8 mouse cellular contexts compared by ENCODE assay signal in genomic region chr4:140647711-140648421, GRCm38 (mm10). TPM values are rescaled to one million over a fixed set of nuclear protein-coding genes. Genes with fewer than 3 reads are reported as not detected.
DNase-seq lines count a peak whose midpoint lies in the region; ATAC-seq and TF ChIP-seq lines count a peak whose summit lies in the region.

No protein-coding gene starts in this region.

- H3K4me3 ChIP-seq in layer of hippocampus, adult 2 months = peak overlapping the region; percentile 63
- H3K4me3 ChIP-seq in forebrain, embryonic 14.5 days (ENCODE audit: low read depth, low read length) = peak overlapping the region; percentile 63
- peak overlapping the region; percentile 65 for H3K4me3 ChIP-seq in midbrain, postnatal 0 days (ENCODE audit: low read depth, low read length)

- H3K36me3 ChIP-seq in forebrain, embryonic 14.5 days (ENCODE audit: control insufficient read depth, insufficient read depth, low read length) = peaks cover 11% of the 10 kb centered on the region
- H3K36me3 ChIP-seq in midbrain, postnatal 0 days (ENCODE audit: insufficient read depth, low read length) = no peaks in the 10 kb centered on the region

- ATAC-seq in cerebellum, adult (ENCODE audit: insufficient number of reproducible peaks, low FRiP score, low TSS enrichment) = peak; percentile 91
- ATAC-seq in forebrain, embryonic 14.5 days = peak; percentile 54
- ATAC-seq in midbrain, postnatal 0 days (ENCODE audit: low FRiP score) = peak; percentile 72

- no peak for TF ChIP-seq CTCF in layer of hippocampus, adult 2 months (conservative IDR thresholded peaks at IDR 0.05)
- no peak for TF ChIP-seq CTCF in midbrain, postnatal 0 days (IDR thresholded peaks at IDR 0.05)

- WGBS in forebrain, embryonic 14.5 days = 4% methylated on average over 12 of the region's 12 CpGs
- WGBS in midbrain, postnatal 0 days = 3% methylated on average over 12 of the region's 12 CpGs

- no peak for DNase-seq in layer of hippocampus, adult 2 months (ENCODE audit: low spot score in 2 of 2)
- no peak for DNase-seq in layer of hippocampus, adult 11-12 months (ENCODE audit: low spot score)
- peak; percentile 71 for DNase-seq in forebrain, embryonic 14.5 days (ENCODE audit: low spot score)
- peak; percentile 55 for DNase-seq in kidney, postnatal 10 days
- peak; percentile 78 for DNase-seq in midbrain, postnatal 0 days (ENCODE audit: low spot score)
- no peak for DNase-seq in frontal cortex, adult 2 months (ENCODE audit: extremely low spot score in 1 of 2, low spot score in 1 of 2)
- DNase-seq in layer of hippocampus, postnatal 25 days (ENCODE audit: extremely low spot score in 1 of 2, low spot score in 1 of 2) = no peak

- peak overlapping the region; percentile 75 for H3K4me2 ChIP-seq in forebrain, embryonic 14.5 days (ENCODE audit: low read length)
- H3K4me2 ChIP-seq in midbrain, postnatal 0 days (ENCODE audit: low read depth, low read length, poor library complexity, severe bottlenecking) = peak overlapping the region; percentile 89

- H3K27ac ChIP-seq in layer of hippocampus, adult 2 months = peak overlapping the region; percentile 94
- peak overlapping the region; percentile 96 for H3K27ac ChIP-seq in forebrain, embryonic 14.5 days (ENCODE audit: low read depth, low read length)
- peak overlapping the region; percentile 97 for H3K27ac ChIP-seq in midbrain, postnatal 0 days (ENCODE audit: low read depth, low read length)

- H3K9me3 ChIP-seq in forebrain, embryonic 14.5 days (replicated peaks; ENCODE audit: control insufficient read depth, low read length) = no peaks in the 10 kb centered on the region
- H3K9me3 ChIP-seq in midbrain, postnatal 0 days (ENCODE audit: low read length) = no peaks in the 10 kb centered on the region

- H3K9ac ChIP-seq in forebrain, embryonic 14.5 days (ENCODE audit: low read length) = peak overlapping the region; percentile 96
- peak overlapping the region; percentile 99 for H3K9ac ChIP-seq in midbrain, postnatal 0 days (replicated peaks; ENCODE audit: low read length, poor library complexity, severe bottlenecking)

- peaks cover 26% of the 10 kb centered on the region for H3K4me1 ChIP-seq in forebrain, embryonic 14.5 days (ENCODE audit: control insufficient read depth, insufficient read depth, low read length)
- peaks cover 8% of the 10 kb centered on the region for H3K4me1 ChIP-seq in midbrain, postnatal 0 days (ENCODE audit: insufficient read depth, low read length)

- no peaks in the 10 kb centered on the region for H3K27me3 ChIP-seq in forebrain, embryonic 14.5 days (replicated peaks; ENCODE audit: control insufficient read depth, insufficient read depth, low read length)
- H3K27me3 ChIP-seq in midbrain, postnatal 0 days (ENCODE audit: insufficient read depth, low read length) = no peaks in the 10 kb centered on the region

RNA-seq across cellular contexts. Expression of gene Arhgef10l, which starts 17.9 kb away (rescaled TPM):
- total RNA-seq in layer of hippocampus, adult 2 months (2021) = 10 to 100 TPM; 43.9 to 52.8 TPM
- polyA plus RNA-seq in forebrain, embryonic 14.5 days (2014; fragmentation: Nextera tagmentation; extraction: Ambion mirVana) = 15.0 and 17.7 TPM in 2 replicates
- total RNA-seq in midbrain, postnatal 0 days (2014; rRNA removed) = 68.7 and 81.1 TPM in 2 replicates
- 20.7 and 23.1 TPM in 2 replicates for polyA plus RNA-seq in midbrain, postnatal 0 days (2015; fragmentation: Nextera tagmentation; extraction: Ambion mirVana)
- polyA plus RNA-seq in frontal cortex, adult 2 months (2012; rRNA removed) = 28.9 and 29.2 TPM in 2 replicates
- 10 to 100 TPM; 43.4 to 46.6 TPM for total RNA-seq in layer of hippocampus, postnatal 25 days (2021)

RNA-seq across cellular contexts. Expression of gene Rcc2, which starts 52.5 kb away (rescaled TPM):
- 10 to 100 TPM; 93.0 to 93.5 TPM for total RNA-seq in layer of hippocampus, adult 2 months (2021)
- polyA plus RNA-seq in forebrain, embryonic 14.5 days (2014; fragmentation: Nextera tagmentation; extraction: Ambion mirVana) = 23.1 and 32.8 TPM in 2 replicates
- total RNA-seq in midbrain, postnatal 0 days (2014; rRNA removed) = 40.0 and 51.2 TPM in 2 replicates
- polyA plus RNA-seq in midbrain, postnatal 0 days (2015; fragmentation: Nextera tagmentation; extraction: Ambion mirVana) = 11.5 and 13.2 TPM in 2 replicates
- 46.3 and 49.8 TPM in 2 replicates for polyA plus RNA-seq in frontal cortex, adult 2 months (2012; rRNA removed)
- total RNA-seq in layer of hippocampus, postnatal 25 days (2021) = 10 to 100 TPM; 87.9 to 88.8 TPM

Comparison
In these comparisons a context has a peak if more than half of its experiments do, and no peak if none do; other contexts are left out.
1. DNase-seq: peak in forebrain, embryonic 14.5 days (single experiment), kidney, postnatal 10 days (single experiment) and midbrain, postnatal 0 days (single experiment); none in layer of hippocampus, adult 2 months (0 of 2), layer of hippocampus, adult 11-12 months (single experiment), frontal cortex, adult 2 months (0 of 2) and layer of hippocampus, postnatal 25 days (0 of 2).
2. Peak in every context shown above with its lines, with median percentiles within 50 percentile points of each other: H3K27ac ChIP-seq, H3K4me3 ChIP-seq and ATAC-seq.